Mouse (Mus musculus): ENCODE measurements at regions not wholly inside any gene's neighbourhood (a gene's known extent, or its start where the extent isn't known, plus 50 kb on each side); places are given as distances from the start of the nearest gene placed in this dataset.

GRCm38 (mm10) chr7:128834894-128835293 is 90.2 kb downstream of the Sec23ip start:
- Histone ChIP-seq H3K27me3 (ENCODE audit: control insufficient read depth, insufficient read depth, low read length, poor library complexity, severe bottlenecking) (no peaks in the 10 kb centered on the region), H3K4me1 (ENCODE audit: control insufficient read depth, insufficient read depth, low read length) (no peaks in the 10 kb centered on the region), H3K9me3 (replicated peaks; ENCODE audit: control insufficient read depth, insufficient read depth, low read length, poor library complexity, severe bottlenecking) (no peaks in the 10 kb centered on the region), H3K36me3 (ENCODE audit: control insufficient read depth, insufficient read depth, low read length, poor library complexity, severe bottlenecking) (no peaks in the 10 kb centered on the region), H3K9ac (ENCODE audit: low read depth, poor library complexity, severe bottlenecking) (no peak overlapping the region), H3K27ac (ENCODE audit: insufficient read depth, low read length) (no peak overlapping the region), H3K4me3 (ENCODE audit: low read depth, low read length) (no peak overlapping the region)
- no peak for TF ChIP-seq POLR2A (IDR thresholded peaks at IDR 0.05; ENCODE audit: insufficient read depth, low read length)

- TF ChIP-seq POLR2A (IDR thresholded peaks at IDR 0.05; ENCODE audit: insufficient read depth, low read length), result no peak
- TF ChIP-seq EP300 (IDR thresholded peaks at IDR 0.05; ENCODE audit: insufficient read depth, low read depth, low read length), result no peak
- TF ChIP-seq CTCF (IDR thresholded peaks at IDR 0.05; ENCODE audit: low read depth, low read length), result no peak
- Histone ChIP-seq H3K27me3 (ENCODE audit: control insufficient read depth, insufficient read depth, low read length, poor library complexity, severe bottlenecking) (no peaks in the 10 kb centered on the region), H3K4me1 (ENCODE audit: control insufficient read depth, insufficient read depth, low read length) (no peaks in the 10 kb centered on the region), H3K4me3 (ENCODE audit: low read depth, low read length) (no peak overlapping the region), H3K27ac (ENCODE audit: insufficient read depth, low read length) (no peak overlapping the region), H3K9ac (ENCODE audit: low read depth, poor library complexity, severe bottlenecking) (no peak overlapping the region), H3K36me3 (ENCODE audit: control insufficient read depth, insufficient read depth, low read length, poor library complexity, severe bottlenecking) (no peaks in the 10 kb centered on the region), H3K9me3 (replicated peaks; ENCODE audit: control insufficient read depth, insufficient read depth, low read length, poor library complexity, severe bottlenecking) (no peaks in the 10 kb centered on the region)
Observed at GRCm38 (mm10) chr7:128836435-128836834, 91.7 kb downstream of the Sec23ip start.

DNA sequence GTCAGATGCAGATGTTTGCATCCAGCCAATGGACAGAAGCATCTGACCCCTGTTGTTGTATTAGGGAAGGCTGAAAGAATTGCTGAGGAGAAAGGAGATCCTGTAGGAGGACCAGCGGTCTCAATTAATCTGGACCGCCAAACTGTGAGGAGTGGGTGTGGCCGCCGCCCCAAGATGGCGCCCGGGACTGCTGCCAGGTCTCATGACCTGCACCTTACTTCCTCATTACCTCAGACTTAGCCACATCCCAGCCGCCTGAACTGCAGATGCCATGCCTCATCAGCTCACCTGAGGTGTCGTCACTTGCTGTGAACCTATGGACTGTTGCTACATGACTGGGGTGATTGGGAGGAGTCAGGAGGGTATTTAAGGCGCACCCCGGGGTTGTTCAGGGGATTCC is 97.8 kb downstream of the Sec23ip start:
- H3K4me3 ChIP-seq (ENCODE audit: low read depth, low read length), result no peak overlapping the region
- TF ChIP-seq CTCF (IDR thresholded peaks at IDR 0.05; ENCODE audit: low read depth, low read length) (no peak), EP300 (IDR thresholded peaks at IDR 0.05; ENCODE audit: insufficient read depth, low read depth, low read length) (no peak), POLR2A (IDR thresholded peaks at IDR 0.05; ENCODE audit: insufficient read depth, low read length) (no peak)
- H3K27ac ChIP-seq (ENCODE audit: insufficient read depth, low read length), result no peak overlapping the region
- no peaks in the 10 kb centered on the region for H3K9me3 ChIP-seq (replicated peaks; ENCODE audit: control insufficient read depth, insufficient read depth, low read length, poor library complexity, severe bottlenecking)
- peaks cover 4% of the 10 kb centered on the region for H3K4me1 ChIP-seq (ENCODE audit: control insufficient read depth, insufficient read depth, low read length)
- H3K36me3 ChIP-seq (ENCODE audit: control insufficient read depth, insufficient read depth, low read length, poor library complexity, severe bottlenecking), result no peaks in the 10 kb centered on the region
- no peak overlapping the region for H3K9ac ChIP-seq (ENCODE audit: low read depth, poor library complexity, severe bottlenecking)
- H3K27me3 ChIP-seq (ENCODE audit: control insufficient read depth, insufficient read depth, low read length, poor library complexity, severe bottlenecking), result no peaks in the 10 kb centered on the region

DNA sequence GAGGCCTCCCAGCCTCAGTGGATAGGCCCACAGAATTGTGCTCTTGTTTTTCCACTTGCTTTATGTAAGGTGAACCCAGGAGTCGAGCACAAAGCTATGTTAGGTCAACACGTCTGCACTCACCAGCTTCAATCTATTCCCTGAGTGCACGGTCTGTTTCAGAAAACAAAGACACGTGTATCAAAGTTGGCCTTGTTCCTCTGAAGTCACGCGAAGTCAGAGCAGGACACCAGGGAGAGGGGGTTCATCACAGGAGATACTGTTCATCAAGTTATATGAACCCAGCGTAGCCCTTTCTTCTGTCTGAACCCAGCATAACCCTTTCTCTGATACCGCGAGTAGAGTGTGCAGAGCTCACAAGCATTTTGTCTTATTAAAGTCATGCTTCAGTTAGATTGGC is 98.8 kb downstream of the Sec23ip start:
- H3K27me3 ChIP-seq (ENCODE audit: control insufficient read depth, insufficient read depth, low read length, poor library complexity, severe bottlenecking), result no peaks in the 10 kb centered on the region
- H3K36me3 ChIP-seq (ENCODE audit: control insufficient read depth, insufficient read depth, low read length, poor library complexity, severe bottlenecking), result no peaks in the 10 kb centered on the region
- H3K4me1 ChIP-seq (ENCODE audit: control insufficient read depth, insufficient read depth, low read length), result peaks cover 4% of the 10 kb centered on the region
- H3K4me3 ChIP-seq (ENCODE audit: low read depth, low read length), result no peak overlapping the region
- no peaks in the 10 kb centered on the region for H3K9me3 ChIP-seq (replicated peaks; ENCODE audit: control insufficient read depth, insufficient read depth, low read length, poor library complexity, severe bottlenecking)
- TF ChIP-seq CTCF (IDR thresholded peaks at IDR 0.05; ENCODE audit: low read depth, low read length), result no peak
- no peak for TF ChIP-seq POLR2A (IDR thresholded peaks at IDR 0.05; ENCODE audit: insufficient read depth, low read length)
- TF ChIP-seq EP300 (IDR thresholded peaks at IDR 0.05; ENCODE audit: insufficient read depth, low read depth, low read length), result no peak
- H3K27ac ChIP-seq (ENCODE audit: insufficient read depth, low read length), result no peak overlapping the region
- no peak overlapping the region for H3K9ac ChIP-seq (ENCODE audit: low read depth, poor library complexity, severe bottlenecking)

- H3K4me1 ChIP-seq (ENCODE audit: control insufficient read depth, insufficient read depth, low read length), result no peaks in the 10 kb centered on the region
- H3K4me3 ChIP-seq (ENCODE audit: low read depth, low read length), result no peak overlapping the region
- H3K9me3 ChIP-seq (replicated peaks; ENCODE audit: control insufficient read depth, insufficient read depth, low read length, poor library complexity, severe bottlenecking), result no peaks in the 10 kb centered on the region
- no peaks in the 10 kb centered on the region for H3K36me3 ChIP-seq (ENCODE audit: control insufficient read depth, insufficient read depth, low read length, poor library complexity, severe bottlenecking)
- H3K27me3 ChIP-seq (ENCODE audit: control insufficient read depth, insufficient read depth, low read length, poor library complexity, severe bottlenecking), result no peaks in the 10 kb centered on the region
- H3K9ac ChIP-seq (ENCODE audit: low read depth, poor library complexity, severe bottlenecking), result no peak overlapping the region
- TF ChIP-seq EP300 (IDR thresholded peaks at IDR 0.05; ENCODE audit: insufficient read depth, low read depth, low read length) (no peak), POLR2A (IDR thresholded peaks at IDR 0.05; ENCODE audit: insufficient read depth, low read length) (no peak), CTCF (IDR thresholded peaks at IDR 0.05; ENCODE audit: low read depth, low read length) (no peak)
- no peak overlapping the region for H3K27ac ChIP-seq (ENCODE audit: insufficient read depth, low read length)
Observed at GRCm38 (mm10) chr7:128849261-128849660, 104.5 kb downstream of the Sec23ip start.

DNA sequence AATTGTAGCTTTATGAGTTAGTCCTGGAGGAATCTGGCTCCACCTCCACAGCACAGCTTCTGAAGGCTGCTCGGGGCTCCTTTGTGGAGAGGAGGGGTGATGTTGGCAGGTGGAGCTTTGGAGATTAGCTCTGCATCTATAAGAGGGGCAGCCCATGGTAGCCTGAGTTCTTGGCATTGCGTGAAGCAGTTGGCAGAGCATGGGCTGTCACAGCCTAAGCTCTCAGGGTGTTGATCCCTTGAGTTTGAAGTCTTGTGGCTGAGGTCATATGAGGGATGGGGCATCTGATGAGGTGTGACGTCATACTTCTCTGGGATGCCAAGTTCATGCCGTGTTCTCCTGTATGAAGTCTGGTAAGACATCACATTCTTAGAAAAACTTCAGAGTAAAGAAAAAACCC is 109.5 kb downstream of the Sec23ip start:
- H3K9me3 ChIP-seq (replicated peaks; ENCODE audit: control insufficient read depth, insufficient read depth, low read length, poor library complexity, severe bottlenecking), result no peaks in the 10 kb centered on the region
- no peaks in the 10 kb centered on the region for H3K4me1 ChIP-seq (ENCODE audit: control insufficient read depth, insufficient read depth, low read length)
- TF ChIP-seq POLR2A (IDR thresholded peaks at IDR 0.05; ENCODE audit: insufficient read depth, low read length) (no peak), CTCF (IDR thresholded peaks at IDR 0.05; ENCODE audit: low read depth, low read length) (no peak), EP300 (IDR thresholded peaks at IDR 0.05; ENCODE audit: insufficient read depth, low read depth, low read length) (no peak)
- H3K9ac ChIP-seq (ENCODE audit: low read depth, poor library complexity, severe bottlenecking), result no peak overlapping the region
- no peak overlapping the region for H3K4me3 ChIP-seq (ENCODE audit: low read depth, low read length)
- no peaks in the 10 kb centered on the region for H3K27me3 ChIP-seq (ENCODE audit: control insufficient read depth, insufficient read depth, low read length, poor library complexity, severe bottlenecking)
- no peaks in the 10 kb centered on the region for H3K36me3 ChIP-seq (ENCODE audit: control insufficient read depth, insufficient read depth, low read length, poor library complexity, severe bottlenecking)
- no peak overlapping the region for H3K27ac ChIP-seq (ENCODE audit: insufficient read depth, low read length)
